Mouse (Mus musculus) left cerebral cortex, postnatal 36 days (tissue): ENCODE measurements around the gene Fam173a. TPM values are rescaled to one million over a fixed set of nuclear protein-coding genes. Genes with fewer than 3 reads are reported as not detected.

Source experiments
- microRNA-seq: library from miRNA; unstranded; fragments of <30 nt; microRNA quantifications from one replicate; pipeline ENCODE4 v1.2.0, GENCODE M21; 2022
- total RNA-seq, 2 experiments: library from RNA; stranded (reverse); gene quantifications; 2 replicates each; pipeline ENCODE4 v1.2.3; 2021

The Fam173a gene
- total RNA-seq, 2 experiments from 2014 or later: 81.2 to 81.7 TPM

Small RNA genes within 50 kb of the gene (microRNA-seq; reads per million reads assigned to microRNA genes)
- gene Gm25083 (not detected), gene Mir3082 (4.3 reads per million, percentile 12 among the genes with 10 or more reads in this experiment), gene Mir6966 (2.8 reads per million, percentile 5 among the genes with 10 or more reads in this experiment)

Other genes with a start within 250 kb of the Fam173a start
- gene Sox8, start 222.2 kb downstream of the Fam173a start, total RNA-seq: 10 to 100 TPM; 42.8 to 65.3 TPM
- 10 to 100 TPM; 22.1 to 26.7 TPM for gene Lmf1, start 213.8 kb downstream of the Fam173a start, total RNA-seq
- 100 to 1,000 TPM; 154 to 195 TPM for gene Gng13, start 75.7 kb downstream of the Fam173a start, total RNA-seq
- 1 to 10 TPM; 2.9 to 3.7 TPM for gene Chtf18, start 65.5 kb downstream of the Fam173a start, total RNA-seq
- gene Rpusd1, start 65.2 kb downstream of the Fam173a start, total RNA-seq: 10 to 100 TPM; 49.5 to 58.9 TPM
- under 1 TPM; 0.35 to 0.39 TPM for gene Mslnl, start 56.9 kb downstream of the Fam173a start, total RNA-seq
- gene Msln, start 38.5 kb downstream of the Fam173a start, total RNA-seq: 1 to 10 TPM; 1.5 to 4.7 TPM
- 10 to 100 TPM; 29.5 to 42.9 TPM for gene Narfl, start 19.1 kb downstream of the Fam173a start, total RNA-seq
- 100 to 1,000 TPM; 114 to 117 TPM for gene Haghl, start 7.2 kb downstream of the Fam173a start, total RNA-seq
- not detected for gene Ccdc78, start 6.3 kb downstream of the Fam173a start, total RNA-seq
- gene AC134908.4, start 2.8 kb upstream of the Fam173a start, total RNA-seq: under 1 TPM in 1 of 2 experiments, not detected in 1; 0.52 TPM
- 10 to 100 TPM; 80.7 to 96.2 TPM for gene Metrn, start 4.2 kb upstream of the Fam173a start, total RNA-seq
- 100 to 1,000 TPM; 668 to 710 TPM for gene Fbxl16, start 16.2 kb upstream of the Fam173a start, total RNA-seq
- 10 to 100 TPM; 23.9 to 26.5 TPM for gene Wdr24, start 30.7 kb upstream of the Fam173a start, total RNA-seq
- 10 to 100 TPM; 54.1 to 58.7 TPM for gene Jmjd8, start 36.0 kb upstream of the Fam173a start, total RNA-seq
- 100 to 1,000 TPM; 171 to 188 TPM for gene Stub1, start 40.5 kb upstream of the Fam173a start, total RNA-seq
- gene Rhbdl1, start 44.4 kb upstream of the Fam173a start, total RNA-seq: 10 to 100 TPM; 47.5 to 54.0 TPM
- gene Gm20683, start 48.9 kb upstream of the Fam173a start, total RNA-seq: 10 to 100 TPM; 22.0 to 24.9 TPM
- gene Rhot2, start 52.0 kb upstream of the Fam173a start, total RNA-seq: 10 to 100 TPM; 73.7 to 86.7 TPM
- gene Wdr90, start 68.6 kb upstream of the Fam173a start, total RNA-seq: 10 to 100 TPM; 21.2 to 36.6 TPM
- 10 to 100 TPM; 23.5 to 29.8 TPM for gene Mcrip2, start 75.9 kb upstream of the Fam173a start, total RNA-seq
- 10 to 100 TPM; 33.3 to 36.4 TPM for gene Mettl26, start 82.2 kb upstream of the Fam173a start, total RNA-seq
- 1 to 10 TPM; 1.4 to 1.5 TPM for gene Wfikkn1, start 88.0 kb upstream of the Fam173a start, total RNA-seq
- gene Rab40c, start 126.8 kb upstream of the Fam173a start, total RNA-seq: 10 to 100 TPM; 46.1 to 58.0 TPM
- 100 to 1,000 TPM; 106 to 120 TPM for gene Pigq, start 152.0 kb upstream of the Fam173a start, total RNA-seq
- gene Nhlrc4, start 152.1 kb upstream of the Fam173a start, total RNA-seq: under 1 TPM in 1 of 2 experiments, not detected in 1; 0.30 TPM
- gene A930017K11Rik, start 159.7 kb upstream of the Fam173a start, total RNA-seq: under 1 TPM; 0.41 to 0.59 TPM
- gene Capn15, start 192.9 kb upstream of the Fam173a start, total RNA-seq: 10 to 100 TPM; 40.8 to 58.4 TPM